ENCODE assay signal across 11 mouse cellular contexts in genomic region chr5:31136730-31137424, GRCm38 (mm10). TPM values are rescaled to one million over a fixed set of nuclear protein-coding genes. Genes with fewer than 3 reads are reported as not detected.
DNase-seq lines count a peak whose midpoint lies in the region; ATAC-seq and TF ChIP-seq lines count a peak whose summit lies in the region.
"Had no signal": no experiment of that assay in that cellular context is flagged by ENCODE, and none has a peak within 500 bp of the region (broad histone marks: within the 10 kb centered on the region; RNA-seq: fewer than 3 reads in every experiment).

No protein-coding gene starts in this region.

- no peak for ATAC-seq in megakaryocyte, adult 5-6 weeks (ENCODE audit: poor library complexity, severe bottlenecking)
- ATAC-seq in embryonic facial prominence, embryonic 14.5 days (ENCODE audit: low read depth) = 0 out of 2 replicates have a peak, but pooled peaks have one; percentile 30
- no peak for ATAC-seq in hindbrain, postnatal 0 days
- peak; percentile 20; the same call in 1 of the 2 replicates for ATAC-seq in neural tube, embryonic 14.5 days (ENCODE audit: low read depth)

- peak overlapping the region; percentile 16 for H3K4me3 ChIP-seq in megakaryocyte, embryonic 14.5 days (replicated peaks)
- no peak overlapping the region for H3K4me3 ChIP-seq in embryonic facial prominence, embryonic 14.5 days (ENCODE audit: low read depth, low read length)
- peak overlapping the region; percentile 34 for H3K4me3 ChIP-seq in hindbrain, postnatal 0 days (ENCODE audit: low read length)
- H3K4me3 ChIP-seq in neural tube, embryonic 14.5 days (ENCODE audit: low read depth, low read length) = peak overlapping the region; percentile 1; the same call in 1 of the 2 replicates

- peaks cover 8% of the 10 kb centered on the region for H3K36me3 ChIP-seq in megakaryocyte, embryonic 14.5 days (replicated peaks; ENCODE audit: low read length)
- 0 out of 2 replicates have a peak, but pooled peaks cover 8% of the 10 kb centered on the region for H3K36me3 ChIP-seq in embryonic facial prominence, embryonic 14.5 days (ENCODE audit: control insufficient read depth, insufficient read depth, low read length)
- H3K36me3 ChIP-seq in hindbrain, postnatal 0 days (ENCODE audit: insufficient read depth, low read length) = no peaks in the 10 kb centered on the region
- no peaks in the 10 kb centered on the region for H3K36me3 ChIP-seq in neural tube, embryonic 14.5 days (ENCODE audit: control insufficient read depth, insufficient read depth, low read length)

- 2% methylated on average over 28 of the region's 33 CpGs for WGBS in embryonic facial prominence, embryonic 14.5 days
- WGBS in hindbrain, postnatal 0 days = under 1% methylated on average over 33 of the region's 33 CpGs
- under 1% methylated on average over 33 of the region's 33 CpGs for WGBS in neural tube, embryonic 14.5 days

- H3K9ac ChIP-seq in embryonic facial prominence, embryonic 14.5 days (ENCODE audit: low read depth, low read length) = no peak overlapping the region
- no peak overlapping the region for H3K9ac ChIP-seq in hindbrain, postnatal 0 days (replicated peaks; ENCODE audit: low read length)
- H3K9ac ChIP-seq in neural tube, embryonic 14.5 days (replicated peaks; ENCODE audit: low read depth, low read length) = no peak overlapping the region

- peaks cover under 1% of the 10 kb centered on the region; the same call in 1 of the 2 replicates for H3K9me3 ChIP-seq in megakaryocyte, embryonic 14.5 days
- H3K9me3 ChIP-seq in embryonic facial prominence, embryonic 14.5 days (ENCODE audit: control insufficient read depth, low read length) = no peaks in the 10 kb centered on the region
- H3K9me3 ChIP-seq in hindbrain, postnatal 0 days (ENCODE audit: low read length) = no peaks in the 10 kb centered on the region
- H3K9me3 ChIP-seq in neural tube, embryonic 14.5 days (ENCODE audit: control insufficient read depth, low read length) = no peaks in the 10 kb centered on the region

- H3K27me3 ChIP-seq in megakaryocyte, embryonic 14.5 days (replicated peaks) = peaks cover 68% of the 10 kb centered on the region
- peaks cover 66% of the 10 kb centered on the region for H3K27me3 ChIP-seq in embryonic facial prominence, embryonic 14.5 days (replicated peaks; ENCODE audit: control insufficient read depth, insufficient read depth, low read length)
- H3K27me3 ChIP-seq in hindbrain, postnatal 0 days (ENCODE audit: insufficient read depth, low read length) = peaks cover 38% of the 10 kb centered on the region
- H3K27me3 ChIP-seq in neural tube, embryonic 14.5 days (ENCODE audit: control insufficient read depth, insufficient read depth, low read length) = peaks cover 41% of the 10 kb centered on the region

- peaks cover 39% of the 10 kb centered on the region for H3K4me1 ChIP-seq in megakaryocyte, embryonic 14.5 days
- H3K4me1 ChIP-seq in embryonic facial prominence, embryonic 14.5 days (ENCODE audit: control insufficient read depth, insufficient read depth, low read length) = no peaks in the 10 kb centered on the region
- H3K4me1 ChIP-seq in hindbrain, postnatal 0 days (ENCODE audit: insufficient read depth, low read length) = peaks cover 7% of the 10 kb centered on the region; the same call in 1 of the 2 replicates
- H3K4me1 ChIP-seq in neural tube, embryonic 14.5 days (ENCODE audit: control insufficient read depth, insufficient read depth, low read length) = 0 out of 2 replicates have a peak, but pooled peaks cover 3% of the 10 kb centered on the region

- DNase-seq in embryonic facial prominence, embryonic 14.5 days (ENCODE audit: low spot score) = no peak
- no peak for DNase-seq in hindbrain, postnatal 0 days (ENCODE audit: low spot score)
- no peak for DNase-seq in left cerebral cortex, postnatal 4 days
- DNase-seq in adrenal gland, postnatal 14 days = no peak
- DNase-seq: lung, postnatal 4 days had no signal

- no peak overlapping the region for H3K27ac ChIP-seq in embryonic facial prominence, embryonic 14.5 days (replicated peaks; ENCODE audit: low read depth, low read length)
- H3K27ac ChIP-seq in hindbrain, postnatal 0 days = no peak overlapping the region
- H3K27ac ChIP-seq in neural tube, embryonic 14.5 days (ENCODE audit: low read depth, low read length) = no peak overlapping the region

- intact Hi-C loops in left cerebral cortex, postnatal 4 days (cut with DNase I) = no loop called here

- TF ChIP-seq CTCF in hindbrain, postnatal 0 days (IDR thresholded peaks at IDR 0.05; ENCODE audit: low read depth) = no peak

- H3K4me2 ChIP-seq in embryonic facial prominence, embryonic 14.5 days (ENCODE audit: low read depth, low read length) = peak overlapping the region; percentile 38; the same call in 1 of the 2 replicates
- H3K4me2 ChIP-seq in hindbrain, postnatal 0 days (ENCODE audit: low read depth, low read length) = peak overlapping the region; percentile 54
- H3K4me2 ChIP-seq in neural tube, embryonic 14.5 days (ENCODE audit: low read depth, low read length) = peak overlapping the region; percentile 44; the same call in 1 of the 2 replicates

RNA-seq across cellular contexts. Expression of gene Ucn, which starts 1.8 kb away (rescaled TPM):
- not detected in 2 replicates for polyA plus RNA-seq in megakaryocyte, embryonic 14.5 days (2012; ENCODE audit: insufficient read depth, low replicate concordance)
- not detected in 2 replicates for total RNA-seq in megakaryocyte, adult 5-6 weeks (2015)
- total RNA-seq in megakaryocyte, adult 5-6 weeks (2017) = not detected in 2 replicates
- 0.39 TPM in 1 of 2 replicates, not detected in the other for polyA plus RNA-seq in embryonic facial prominence, embryonic 14.5 days (2014; fragmentation: Nextera tagmentation; extraction: Ambion mirVana)
- total RNA-seq in hindbrain, postnatal 0 days (2014; rRNA removed) = not detected in 2 replicates
- polyA plus RNA-seq in hindbrain, postnatal 0 days (2015; fragmentation: Nextera tagmentation; extraction: Ambion mirVana) = 0.44 and 0.54 TPM in 2 replicates
- polyA plus RNA-seq in neural tube, embryonic 14.5 days (2014; fragmentation: Nextera tagmentation; extraction: Ambion mirVana) = not detected in 2 replicates
- total RNA-seq in left cerebral cortex, postnatal 4 days (2021) = not detected
- total RNA-seq in adrenal gland, postnatal 14 days (2021) = not detected in 2 replicates
- total RNA-seq: MEL had no signal
- polyA plus RNA-seq: intestine, embryonic 14.5 days had no signal

RNA-seq across cellular contexts. Expression of gene Mpv17, which starts 17.2 kb away (rescaled TPM):
- polyA plus RNA-seq in megakaryocyte, embryonic 14.5 days (2012; ENCODE audit: insufficient read depth, low replicate concordance) = 9.4 and 46.6 TPM in 2 replicates
- 30.3 and 40.5 TPM in 2 replicates for total RNA-seq in megakaryocyte, adult 5-6 weeks (2015)
- 26.1 and 27.0 TPM in 2 replicates for total RNA-seq in megakaryocyte, adult 5-6 weeks (2017)
- polyA plus RNA-seq in embryonic facial prominence, embryonic 14.5 days (2014; fragmentation: Nextera tagmentation; extraction: Ambion mirVana) = 47.7 and 54.6 TPM in 2 replicates
- 66.1 and 75.0 TPM in 2 replicates for total RNA-seq in hindbrain, postnatal 0 days (2014; rRNA removed)
- 49.1 and 52.1 TPM in 2 replicates for polyA plus RNA-seq in hindbrain, postnatal 0 days (2015; fragmentation: Nextera tagmentation; extraction: Ambion mirVana)
- polyA plus RNA-seq in neural tube, embryonic 14.5 days (2014; fragmentation: Nextera tagmentation; extraction: Ambion mirVana) = 58.3 and 58.4 TPM in 2 replicates
- 10 to 100 TPM; 25.1 to 31.4 TPM for total RNA-seq in left cerebral cortex, postnatal 4 days (2021)
- 41.7 and 46.4 TPM in 2 replicates for total RNA-seq in adrenal gland, postnatal 14 days (2021)

RNA-seq across cellular contexts. Expression of gene Trim54, which starts 20.4 kb away (rescaled TPM):
- polyA plus RNA-seq in megakaryocyte, embryonic 14.5 days (2012; ENCODE audit: insufficient read depth, low replicate concordance) = not detected in 2 replicates
- total RNA-seq in megakaryocyte, adult 5-6 weeks (2015) = not detected in 2 replicates
- total RNA-seq in megakaryocyte, adult 5-6 weeks (2017) = not detected in 2 replicates
- 11.6 and 16.3 TPM in 2 replicates for polyA plus RNA-seq in embryonic facial prominence, embryonic 14.5 days (2014; fragmentation: Nextera tagmentation; extraction: Ambion mirVana)
- total RNA-seq in hindbrain, postnatal 0 days (2014; rRNA removed) = 0.22 and 0.52 TPM in 2 replicates
- polyA plus RNA-seq in hindbrain, postnatal 0 days (2015; fragmentation: Nextera tagmentation; extraction: Ambion mirVana) = not detected in 2 replicates
- polyA plus RNA-seq in neural tube, embryonic 14.5 days (2014; fragmentation: Nextera tagmentation; extraction: Ambion mirVana) = not detected in 2 replicates
- not detected for total RNA-seq in left cerebral cortex, postnatal 4 days (2021)
- not detected in 2 replicates for total RNA-seq in adrenal gland, postnatal 14 days (2021)
- total RNA-seq: MEL had no signal
- polyA plus RNA-seq: intestine, embryonic 14.5 days had no signal

RNA-seq across cellular contexts. Expression of gene Slc30a3, which starts 28.8 kb away (rescaled TPM):
- polyA plus RNA-seq in megakaryocyte, embryonic 14.5 days (2012; ENCODE audit: insufficient read depth, low replicate concordance) = not detected in 2 replicates
- not detected in 2 replicates for total RNA-seq in megakaryocyte, adult 5-6 weeks (2015)
- not detected in 2 replicates for total RNA-seq in megakaryocyte, adult 5-6 weeks (2017)
- 0.84 and 0.93 TPM in 2 replicates for polyA plus RNA-seq in embryonic facial prominence, embryonic 14.5 days (2014; fragmentation: Nextera tagmentation; extraction: Ambion mirVana)
- 40.2 and 47.5 TPM in 2 replicates for total RNA-seq in hindbrain, postnatal 0 days (2014; rRNA removed)
- 33.5 and 37.2 TPM in 2 replicates for polyA plus RNA-seq in hindbrain, postnatal 0 days (2015; fragmentation: Nextera tagmentation; extraction: Ambion mirVana)
- 39.8 and 48.3 TPM in 2 replicates for polyA plus RNA-seq in neural tube, embryonic 14.5 days (2014; fragmentation: Nextera tagmentation; extraction: Ambion mirVana)
- total RNA-seq in left cerebral cortex, postnatal 4 days (2021) = 10 to 100 TPM; 11.9 to 14.1 TPM
- 0.49 and 0.74 TPM in 2 replicates for total RNA-seq in adrenal gland, postnatal 14 days (2021)
- total RNA-seq: MEL had no signal

RNA-seq across cellular contexts. Expression of gene Dnajc5g, which starts 30.8 kb away (rescaled TPM):
- polyA plus RNA-seq in megakaryocyte, embryonic 14.5 days (2012; ENCODE audit: insufficient read depth, low replicate concordance) = not detected in 2 replicates
- not detected in 2 replicates for total RNA-seq in megakaryocyte, adult 5-6 weeks (2015)
- total RNA-seq in megakaryocyte, adult 5-6 weeks (2017) = not detected in 2 replicates
- polyA plus RNA-seq in embryonic facial prominence, embryonic 14.5 days (2014; fragmentation: Nextera tagmentation; extraction: Ambion mirVana) = not detected in 2 replicates
- total RNA-seq in hindbrain, postnatal 0 days (2014; rRNA removed) = not detected in 2 replicates
- polyA plus RNA-seq in hindbrain, postnatal 0 days (2015; fragmentation: Nextera tagmentation; extraction: Ambion mirVana) = not detected in 2 replicates
- polyA plus RNA-seq in neural tube, embryonic 14.5 days (2014; fragmentation: Nextera tagmentation; extraction: Ambion mirVana) = not detected in 2 replicates
- not detected for total RNA-seq in left cerebral cortex, postnatal 4 days (2021)
- not detected in 2 replicates for total RNA-seq in adrenal gland, postnatal 14 days (2021)
- total RNA-seq: left cerebral cortex, adult 18-20 months; MEL had no signal
- polyA plus RNA-seq: intestine, embryonic 14.5 days had no signal

Comparison
In these comparisons a context has a peak if more than half of its experiments do, and no peak if none do; other contexts are left out.
1. ATAC-seq: peak in embryonic facial prominence, embryonic 14.5 days (single experiment) and neural tube, embryonic 14.5 days (single experiment); none in megakaryocyte, adult 5-6 weeks (single experiment) and hindbrain, postnatal 0 days (single experiment).
2. Peak in every context shown above with its lines, with median percentiles within 50 percentile points of each other: H3K4me2 ChIP-seq.